Mouse (Mus musculus) kidney, postnatal 0 days (tissue): ENCODE data around the gene Dlgap1. TPM values are rescaled to one million over a fixed set of nuclear protein-coding genes. Genes with fewer than 3 reads are reported as not detected.

Source experiments
- ATAC-seq: fragments of 200-750 bp; cut with Nextera tagmentation; replicated peaks from 2 replicates; pipeline ENCODE4 v1.8.0; 2017; ENCODE audit warnings: low read depth, moderate number of reproducible peaks, moderate TSS enrichment, moderate library complexity; ENCODE audit not compliant: low FRiP score
- DNase-seq: peaks from one replicate; pipeline ENCODE4 v3.0.0-alpha.2; 2016; ENCODE audit warnings: low spot score
- H3K27ac ChIP-seq: fragments of 300-500 bp; sonication (generic); 2 replicates; pipeline ENCODE4 v1.5.1; 2014; ENCODE audit warnings: mild to moderate bottlenecking
- H3K27me3 ChIP-seq: fragments of 300-500 bp; sonication (generic); 2 replicates; pipeline ENCODE4 v1.6.1; 2014; ENCODE audit warnings: low read length, mixed read lengths; ENCODE audit not compliant: insufficient read depth
- H3K36me3 ChIP-seq: fragments of 300-500 bp; sonication (generic); 2 replicates; pipeline ENCODE4 v1.6.1; 2014; ENCODE audit warnings: low read length, mixed read lengths; ENCODE audit not compliant: insufficient read depth
- H3K4me1 ChIP-seq: fragments of 300-500 bp; sonication (generic); replicated peaks from 2 replicates; pipeline ENCODE4 v1.6.1; 2014; ENCODE audit warnings: antibody characterized with exemption, low read length, mixed read lengths; ENCODE audit not compliant: insufficient read depth
- H3K4me2 ChIP-seq: fragments of 300-500 bp; sonication (generic); 2 replicates; pipeline ENCODE4 v1.6.1; 2014; ENCODE audit warnings: mild to moderate bottlenecking, low read length, moderate library complexity, mixed read lengths
- H3K4me3 ChIP-seq: fragments of 300-500 bp; sonication (generic); replicated peaks from 2 replicates; pipeline ENCODE4 v1.5.1; 2014; ENCODE audit warnings: low read depth, low read length
- H3K9ac ChIP-seq: fragments of 300-500 bp; sonication (generic); 2 replicates; pipeline ENCODE4 v1.6.1; 2014; ENCODE audit warnings: low read depth, low read length
- H3K9me3 ChIP-seq: fragments of 300-500 bp; sonication (generic); replicated peaks from 2 replicates; pipeline ENCODE4 v1.6.1; 2016; ENCODE audit warnings: low read length, inconsistent platforms, mixed read lengths
- CTCF ChIP-seq: IDR thresholded peaks from 2 replicates; pipeline ENCODE4 v1.5.1; 2016; ENCODE audit warnings: antibody characterized with exemption, low read depth, mild to moderate bottlenecking, moderate library complexity
- WGBS: fragments of 180-500 bp; shearing (Covaris S2); extraction: QIAGEN DNeasy Blood & Tissue Kit; methylation state at CpG from one replicate; pipeline ENCODE4 v1.1.7; 2014; 5-methylcytosine and 5-hydroxymethylcytosine counted together
- polyA plus RNA-seq: library from polyadenylated mRNA; unstranded; fragments of >200 nt; fragmentation: Nextera tagmentation; extraction: Ambion mirVana; gene quantifications from 2 replicates; pipeline ENCODE4 v1.2.1, GENCODE M21; 2015

The Dlgap1 gene
- polyA plus RNA-seq, 1 experiment from 2014 or later, result 3.6 TPM

DNA sequence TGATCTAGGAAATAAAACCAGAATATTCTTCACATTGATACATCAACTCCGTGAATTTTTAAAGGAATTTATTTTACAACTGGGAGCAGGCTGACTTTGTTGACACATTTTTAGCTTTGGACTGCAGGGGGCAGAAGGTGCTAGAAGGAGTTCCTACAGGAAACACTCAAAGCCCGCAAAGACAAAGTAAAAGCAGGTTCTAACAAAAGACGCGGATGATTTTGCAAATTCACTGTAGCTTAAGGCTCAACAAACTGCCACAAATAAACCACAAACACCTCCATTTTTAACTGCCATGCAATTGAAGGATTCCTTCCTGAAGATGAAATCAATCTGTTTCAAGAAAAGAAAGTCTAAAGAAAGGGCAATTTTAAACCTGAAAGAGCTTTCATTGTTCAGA, 878.2 kb downstream of the Dlgap1 start:
- Histone ChIP-seq H3K9ac (no peak overlapping the region; the same call in 1 of the 2 replicates), H3K27ac (peak overlapping the region; percentile 63; the same call in 1 of the 2 replicates), H3K4me3 (peak overlapping the region; percentile 89), H3K4me2 (peak overlapping the region; percentile 81), H3K9me3 (no peaks in the 10 kb centered on the region), H3K4me1 (peaks cover 19% of the 10 kb centered on the region), H3K27me3 (no peaks in the 10 kb centered on the region), H3K36me3 (peaks cover 22% of the 10 kb centered on the region)
- TF ChIP-seq CTCF, result peak; percentile 80
- WGBS, result 3% methylated on average over 4 of the region's 4 CpGs
- ATAC-seq (no peak), DNase-seq (peak; percentile 93)

DNA sequence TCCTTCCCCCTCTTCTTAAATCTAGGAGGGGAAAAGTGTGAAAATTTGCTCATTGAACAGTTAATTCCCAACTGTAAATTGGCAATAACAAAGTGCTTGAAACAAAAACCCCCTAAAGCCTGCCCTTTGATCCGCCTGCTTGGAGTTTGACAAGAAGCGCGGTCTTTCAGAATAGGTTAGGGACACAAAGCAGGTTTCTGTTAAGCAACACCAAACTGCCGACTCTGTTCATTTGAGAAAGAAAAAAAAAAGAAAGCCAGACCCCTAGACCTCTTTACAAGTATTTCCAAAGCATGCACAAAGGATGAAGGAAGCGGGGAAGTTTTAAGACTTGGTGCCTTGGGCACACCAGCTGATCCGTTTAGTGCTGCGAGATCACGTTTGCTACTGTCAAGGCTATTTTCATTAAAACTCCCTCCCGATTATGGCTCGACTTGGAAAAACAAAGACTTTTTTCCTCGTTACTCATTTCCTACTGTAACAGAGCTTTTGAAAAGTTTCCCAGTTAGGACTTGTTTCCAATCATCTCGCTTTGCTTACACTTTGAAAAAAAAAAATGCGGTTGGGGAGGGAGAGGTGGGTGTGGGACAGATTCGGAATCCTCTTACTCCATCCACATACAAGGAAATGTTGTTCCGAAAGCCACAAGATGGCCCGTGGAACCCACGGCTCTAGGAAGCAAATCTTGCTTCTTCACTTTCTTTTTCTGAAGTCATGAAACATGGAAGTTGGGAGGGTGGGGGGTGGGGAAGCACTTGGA, 879.1 kb downstream of the Dlgap1 start:
- H3K9me3 ChIP-seq, result no peaks in the 10 kb centered on the region
- ATAC-seq, result no peak
- H3K4me3 ChIP-seq, result peak overlapping the region; percentile 89
- WGBS, result under 1% methylated on average over 17 of the region's 17 CpGs
- no peaks in the 10 kb centered on the region for H3K27me3 ChIP-seq
- TF ChIP-seq CTCF, result no peak
- DNase-seq, result peak; percentile 76
- peak overlapping the region; percentile 88 for H3K9ac ChIP-seq
- H3K36me3 ChIP-seq, result peaks cover 19% of the 10 kb centered on the region
- peak overlapping the region; percentile 81 for H3K4me2 ChIP-seq
- H3K27ac ChIP-seq, result peak overlapping the region; percentile 99
- H3K4me1 ChIP-seq, result peaks cover 19% of the 10 kb centered on the region

DNA sequence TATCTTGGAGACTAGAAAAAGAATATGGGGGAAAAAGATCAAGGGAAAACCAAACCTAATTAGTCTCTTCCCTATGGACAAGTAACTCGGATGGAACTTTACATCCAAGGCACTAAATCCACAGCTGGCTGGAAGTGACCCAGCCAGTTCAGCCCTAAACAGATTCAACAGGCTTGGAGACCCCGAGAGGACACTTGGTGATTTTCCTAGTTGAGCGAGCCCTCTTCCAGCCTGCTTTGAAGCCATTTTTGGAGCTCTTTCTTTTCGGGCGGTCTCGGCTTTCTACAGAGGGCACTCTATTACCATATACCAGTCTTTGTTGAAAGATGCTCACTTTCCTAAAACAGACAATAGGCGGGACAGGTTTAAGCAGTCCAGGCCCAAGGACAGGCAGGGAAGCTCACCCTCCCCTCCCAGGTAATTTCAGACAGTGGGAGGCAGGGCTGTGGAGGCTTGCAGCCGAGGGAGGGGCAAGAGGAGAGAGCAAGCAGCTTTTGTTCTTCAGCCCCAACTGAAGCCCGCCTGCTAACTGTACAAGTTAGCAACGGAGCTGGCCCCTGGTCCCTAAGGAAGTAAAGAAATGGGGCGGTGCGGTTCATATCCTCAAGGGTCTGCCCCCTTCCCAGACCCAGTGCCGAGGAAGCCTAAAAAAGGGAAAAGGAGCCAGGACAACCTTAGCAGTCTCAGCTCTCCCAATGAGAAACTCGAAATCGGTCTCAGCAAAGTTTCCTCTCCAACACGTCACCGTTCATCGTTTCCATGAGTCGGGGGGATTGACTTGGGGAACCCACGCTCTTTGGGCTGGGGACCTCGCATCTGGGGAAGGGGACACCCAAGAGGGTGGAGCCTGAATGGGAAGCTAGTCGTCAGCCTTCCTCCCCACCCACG, 879.9 kb downstream of the Dlgap1 start:
- ATAC-seq (peak; percentile 33), DNase-seq (peak; percentile 95)
- TF ChIP-seq CTCF, result no peak
- under 1% methylated on average over 23 of the region's 23 CpGs for WGBS
- Histone ChIP-seq H3K4me1 (peaks cover 19% of the 10 kb centered on the region), H3K4me2 (peak overlapping the region; percentile 81), H3K27ac (peak overlapping the region; percentile 99), H3K36me3 (peaks cover 15% of the 10 kb centered on the region; the same call in 1 of the 2 replicates), H3K27me3 (no peaks in the 10 kb centered on the region), H3K9me3 (no peaks in the 10 kb centered on the region), H3K9ac (peak overlapping the region; percentile 88), H3K4me3 (peak overlapping the region; percentile 89)

DNA sequence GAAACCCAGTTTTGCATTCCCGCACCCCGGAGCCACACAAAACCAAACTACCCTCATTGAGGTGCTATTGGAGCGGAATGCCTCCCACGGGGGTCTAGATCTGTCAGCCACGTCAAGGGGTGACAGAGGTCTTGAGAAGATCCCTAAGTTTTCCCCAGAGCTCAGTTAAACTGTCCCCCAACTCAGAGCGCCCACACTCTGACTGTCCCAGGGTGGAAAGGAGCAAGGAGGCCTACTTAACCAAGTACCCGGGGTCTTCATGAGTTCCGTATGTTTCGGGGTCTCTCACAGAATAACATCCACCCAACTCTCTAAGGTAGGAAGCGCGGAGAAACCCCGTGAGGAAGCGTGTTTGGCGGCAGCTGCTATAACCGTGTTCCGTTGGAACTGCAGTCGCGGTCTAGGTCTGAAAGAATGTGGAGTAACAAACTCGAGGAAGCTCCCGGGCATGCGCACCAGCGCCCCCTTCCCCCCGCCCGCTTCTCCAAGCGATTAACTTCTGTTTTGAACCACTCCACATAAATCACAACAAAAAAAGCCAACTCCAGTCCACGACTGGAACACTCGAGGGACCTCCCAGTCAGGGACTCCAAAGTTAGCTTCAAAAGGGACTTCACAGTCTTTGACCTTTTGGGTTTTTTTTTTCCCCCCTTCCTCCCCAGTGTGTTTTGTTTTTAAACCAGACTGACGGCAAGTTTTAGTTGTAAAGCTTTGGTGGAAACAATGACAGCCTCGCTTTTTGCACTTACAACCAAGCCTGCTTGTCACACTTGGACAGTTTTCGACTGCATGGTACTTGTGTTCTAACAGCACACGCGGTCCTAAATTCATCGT, 880.7 kb downstream of the Dlgap1 start:
- H3K27ac ChIP-seq, result peak overlapping the region; percentile 99
- H3K4me1 ChIP-seq, result peaks cover 20% of the 10 kb centered on the region
- H3K36me3 ChIP-seq, result peaks cover 11% of the 10 kb centered on the region; the same call in 1 of the 2 replicates
- H3K4me3 ChIP-seq, result peak overlapping the region; percentile 89
- no peak for ATAC-seq
- TF ChIP-seq CTCF, result peak; percentile 50
- under 1% methylated on average over 33 of the region's 33 CpGs for WGBS
- DNase-seq, result peak; percentile 97
- H3K27me3 ChIP-seq, result no peaks in the 10 kb centered on the region
- peak overlapping the region; percentile 88 for H3K9ac ChIP-seq
- H3K9me3 ChIP-seq, result no peaks in the 10 kb centered on the region
- H3K4me2 ChIP-seq, result peak overlapping the region; percentile 81

DNA sequence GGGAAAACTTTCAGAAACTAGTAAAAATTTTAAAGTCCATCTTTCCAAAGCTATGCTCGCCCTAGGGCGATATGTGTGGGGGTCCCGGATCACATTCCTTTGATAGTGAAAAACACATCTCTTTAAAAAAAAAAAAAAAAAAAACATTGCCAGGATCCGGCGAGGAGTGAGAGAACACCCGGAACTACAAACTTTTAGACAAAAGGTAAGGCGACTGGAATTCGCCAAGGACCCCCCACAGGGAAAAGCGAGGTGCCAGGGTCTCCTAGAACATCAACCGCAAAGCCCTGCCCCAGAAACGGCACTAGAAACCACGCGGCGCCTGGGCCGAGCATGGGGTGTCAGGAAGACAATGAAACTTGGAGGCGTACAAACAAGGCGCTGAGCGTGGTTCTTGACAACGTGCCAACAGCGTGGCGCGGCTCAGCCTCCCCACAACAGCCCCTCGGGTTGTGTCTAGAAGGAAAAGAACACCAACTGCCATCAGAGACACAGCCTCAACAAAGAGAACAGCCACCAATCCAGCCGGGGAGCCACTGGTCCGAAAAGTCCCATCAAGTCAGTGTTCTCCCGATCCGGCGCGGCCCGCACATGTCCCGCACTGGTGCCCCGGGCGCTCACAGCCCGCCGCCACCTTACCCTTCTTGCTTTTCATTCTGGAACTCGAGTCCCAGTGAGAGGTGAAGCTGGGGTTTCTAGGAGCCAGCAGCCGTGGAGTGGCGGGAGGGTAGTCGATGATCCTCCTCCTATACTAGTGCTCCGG, 881.5 kb downstream of the Dlgap1 start:
- WGBS, result 0% methylated on average over 40 of the region's 40 CpGs
- Histone ChIP-seq H3K27me3 (no peaks in the 10 kb centered on the region), H3K4me1 (peaks cover 15% of the 10 kb centered on the region), H3K36me3 (peaks cover 5% of the 10 kb centered on the region; the same call in 1 of the 2 replicates), H3K9ac (peak overlapping the region; percentile 88), H3K4me3 (peak overlapping the region; percentile 89), H3K9me3 (no peaks in the 10 kb centered on the region), H3K4me2 (peak overlapping the region; percentile 81), H3K27ac (peak overlapping the region; percentile 99)
- DNase-seq (peak; percentile 77), ATAC-seq (peak; percentile 3; the same call in 1 of the 2 replicates)
- TF ChIP-seq CTCF, result no peak
